Mouse (Mus musculus) brown adipose tissue, adult 24 weeks (tissue): Measurements from ENCODE around the gene Ppfia3. TPM values are rescaled to one million over a fixed set of nuclear protein-coding genes. Genes with fewer than 3 reads are reported as not detected.

Experiments used
- H3K27ac ChIP-seq: fragments of 200-500 bp; replicated peaks from 2 replicates; pipeline ENCODE4 v1.5.1; 2012; ENCODE audit warnings: low read depth, mild to moderate bottlenecking, low read length
- H3K4me1 ChIP-seq: fragments of 200-500 bp; 2 replicates; pipeline ENCODE4 v1.6.1; 2012; ENCODE audit warnings: low read length, mixed read lengths; ENCODE audit not compliant: control insufficient read depth, insufficient read depth, insufficient read length
- H3K4me3 ChIP-seq: fragments of 200-500 bp; 2 replicates; pipeline ENCODE4 v1.5.1; 2012; ENCODE audit warnings: low read depth, mild to moderate bottlenecking, low read length, moderate library complexity; ENCODE audit not compliant: insufficient read depth
- polyA plus RNA-seq: library from polyadenylated mRNA; stranded (reverse); fragments of >200 nt; gene quantifications from 2 replicates; pipeline ENCODE4 v1.2.4, GENCODE M21; 2012; ENCODE audit not compliant: missing spikeins, insufficient read depth, insufficient read length

The Ppfia3 gene
- not detected in 2 replicates for polyA plus RNA-seq

DNA sequence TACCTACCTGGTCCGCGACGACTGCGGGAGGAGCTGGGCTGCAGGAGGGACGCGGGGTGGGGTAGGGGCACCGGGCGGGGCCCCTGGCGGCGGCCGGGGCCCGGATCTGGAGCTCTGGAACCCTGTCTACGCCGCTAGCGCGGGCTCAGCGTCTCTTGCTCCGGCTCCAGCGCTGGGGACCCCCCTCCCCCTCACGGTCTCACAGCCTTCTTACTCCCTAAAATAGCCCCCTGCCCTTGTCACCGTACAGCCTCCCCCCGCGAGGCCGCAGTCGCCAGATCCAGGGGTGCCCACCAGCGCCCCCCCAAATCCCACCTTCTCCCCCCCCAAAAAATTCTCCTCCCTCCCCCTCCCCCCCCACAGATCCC is at the start of gene Ppfia3:
TSS of gene Ppfia3 (minus strand) at position 368 of the 368 bp plus-strand sequence.
- peaks cover 4% of the 10 kb centered on the region; the same call in 1 of the 2 replicates for H3K4me1 ChIP-seq
- peak within 1 kb of the TSS; percentile 85 for H3K4me3 ChIP-seq
- H3K27ac ChIP-seq, result no peak within 1 kb of the TSS

DNA sequence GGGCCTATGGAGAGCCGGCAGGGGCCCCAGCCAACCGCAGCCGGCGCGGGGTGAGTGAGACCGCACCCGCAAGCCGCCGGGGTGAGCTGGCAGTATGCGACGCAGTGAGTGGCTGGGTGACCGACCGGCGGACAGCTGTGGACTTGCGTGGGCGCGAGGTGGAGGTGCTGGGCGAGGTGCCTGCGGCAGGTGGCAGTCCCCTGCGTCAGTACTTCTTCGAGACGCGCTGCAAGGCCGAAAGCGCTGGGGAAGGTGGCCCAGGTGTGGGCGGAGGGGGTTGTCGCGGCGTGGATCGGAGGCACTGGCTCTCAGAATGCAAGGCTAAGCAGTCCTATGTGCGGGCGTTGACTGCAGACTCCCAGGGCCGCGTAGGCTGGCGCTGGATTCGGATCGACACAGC is 48.8 kb upstream of the Ppfia3 start:
- Histone ChIP-seq H3K27ac (no peak overlapping the region), H3K4me3 (no peak overlapping the region), H3K4me1 (peaks cover 3% of the 10 kb centered on the region; the same call in 1 of the 2 replicates)

- Histone ChIP-seq H3K4me3 (no peak overlapping the region), H3K27ac (no peak overlapping the region), H3K4me1 (peaks cover 3% of the 10 kb centered on the region; the same call in 1 of the 2 replicates)
Measured at GRCm38 (mm10) chr7:45414740-45415224, 48.0 kb upstream of the Ppfia3 start.

DNA sequence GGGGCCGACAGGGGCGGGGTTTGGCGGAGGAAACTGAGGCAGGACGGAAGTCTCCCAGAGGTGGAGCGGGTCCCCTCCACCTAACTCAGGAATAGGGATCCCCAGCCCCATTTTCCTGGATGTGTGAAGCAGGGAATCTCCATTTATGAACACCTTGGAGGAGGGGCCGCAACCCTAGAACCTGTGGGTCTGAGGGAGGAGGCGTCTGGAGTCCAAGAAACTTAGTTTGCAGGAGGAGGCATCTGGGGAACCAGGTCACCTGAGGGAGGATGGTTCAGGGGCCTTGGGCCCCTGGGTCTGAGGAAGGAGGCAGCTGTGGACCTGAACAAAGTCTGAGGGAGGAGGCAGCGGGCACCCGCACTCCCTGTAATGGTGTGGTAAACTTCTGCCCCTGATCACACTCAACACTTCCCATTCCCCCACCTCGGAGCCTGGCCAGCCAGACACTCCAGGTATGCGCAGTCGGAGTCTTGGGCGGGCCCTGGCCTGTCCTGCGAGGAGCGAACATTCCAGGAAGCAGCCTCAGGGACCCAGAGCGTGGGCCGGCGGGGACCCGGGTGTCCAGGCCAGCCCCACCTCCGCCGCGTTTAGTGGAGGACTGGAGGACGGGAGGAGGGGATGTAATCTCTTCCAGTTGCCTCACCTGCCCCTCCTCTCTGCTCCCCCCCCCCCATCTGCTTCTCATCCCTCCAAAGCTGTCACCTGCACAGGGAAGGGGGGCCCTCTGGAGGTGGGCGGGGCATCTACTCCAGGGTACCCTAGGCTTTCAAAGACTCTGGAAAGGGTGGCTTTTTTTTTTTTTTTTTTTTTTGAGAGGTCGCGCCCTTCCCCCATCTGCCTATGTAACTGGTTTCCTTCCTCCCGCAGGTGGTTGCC is 47.3 kb upstream of the Ppfia3 start:
- Histone ChIP-seq H3K4me1 (peaks cover 3% of the 10 kb centered on the region; the same call in 1 of the 2 replicates), H3K27ac (no peak overlapping the region), H3K4me3 (peak overlapping the region; percentile 35)

- Histone ChIP-seq H3K4me3 (peak within 1 kb of the TSS; percentile 39), H3K27ac (no peak within 1 kb of the TSS), H3K4me1 (peaks cover 3% of the 10 kb centered on the region; the same call in 1 of the 2 replicates)
Measured at GRCm38 (mm10) chr7:45413113-45413863, 46.5 kb upstream of the Ppfia3 start, which contains the start of gene Ntf5. TSS of gene Ntf5 (plus strand) at chr7:45413695.

- H3K27ac ChIP-seq, result no peak overlapping the region
- H3K4me1 ChIP-seq, result peaks cover 3% of the 10 kb centered on the region; the same call in 1 of the 2 replicates
- no peak overlapping the region for H3K4me3 ChIP-seq
Measured at GRCm38 (mm10) chr7:45412421-45412820, 45.6 kb upstream of the Ppfia3 start.

DNA sequence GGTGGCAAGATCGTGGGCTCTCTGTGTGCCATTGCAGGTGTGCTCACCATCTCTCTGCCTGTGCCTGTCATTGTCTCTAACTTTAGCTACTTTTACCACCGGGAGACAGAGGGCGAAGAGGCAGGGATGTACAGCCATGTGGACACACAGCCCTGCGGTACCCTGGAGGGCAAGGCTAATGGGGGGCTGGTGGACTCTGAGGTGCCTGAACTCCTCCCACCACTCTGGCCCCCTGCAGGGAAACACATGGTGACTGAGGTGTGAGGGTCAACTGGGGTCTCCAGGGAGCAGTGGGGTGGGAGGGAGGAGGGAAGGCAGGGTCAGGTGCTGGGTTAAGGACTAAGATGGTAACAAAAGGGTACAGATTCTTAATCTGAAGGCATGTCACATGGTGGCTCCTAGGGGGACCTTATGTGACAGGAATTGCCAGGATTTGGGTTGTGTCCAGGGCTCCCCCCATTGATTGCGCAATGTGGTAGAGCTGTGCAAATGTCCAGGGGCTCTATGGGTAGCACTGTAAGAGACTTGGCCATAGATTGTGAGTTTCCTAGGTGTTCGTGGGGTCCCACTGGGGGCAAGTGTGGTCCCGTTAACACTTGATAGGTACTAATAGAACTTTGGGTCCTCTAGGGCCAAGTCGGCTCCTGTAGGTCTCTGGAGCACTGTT is 42.8 kb upstream of the Ppfia3 start:
- peaks cover 3% of the 10 kb centered on the region; the same call in 1 of the 2 replicates for H3K4me1 ChIP-seq
- H3K4me3 ChIP-seq, result no peak overlapping the region
- H3K27ac ChIP-seq, result no peak overlapping the region

DNA sequence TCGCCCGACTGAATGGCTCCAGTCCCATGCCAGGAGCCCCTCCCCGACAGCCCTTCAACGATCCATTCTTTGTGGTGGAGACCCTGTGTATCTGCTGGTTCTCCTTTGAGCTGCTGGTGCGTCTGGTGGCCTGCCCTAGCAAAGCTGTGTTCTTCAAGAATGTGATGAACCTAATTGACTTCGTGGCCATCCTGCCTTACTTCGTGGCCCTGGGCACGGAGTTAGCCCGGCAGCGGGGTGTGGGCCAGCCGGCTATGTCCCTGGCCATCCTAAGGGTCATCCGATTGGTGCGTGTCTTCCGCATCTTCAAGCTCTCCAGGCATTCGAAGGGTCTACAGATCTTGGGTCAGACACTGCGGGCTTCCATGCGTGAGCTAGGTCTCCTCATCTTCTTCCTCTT is 42.1 kb upstream of the Ppfia3 start:
- no peak overlapping the region for H3K4me3 ChIP-seq
- no peak overlapping the region for H3K27ac ChIP-seq
- H3K4me1 ChIP-seq, result peaks cover under 1% of the 10 kb centered on the region; the same call in 1 of the 2 replicates

DNA sequence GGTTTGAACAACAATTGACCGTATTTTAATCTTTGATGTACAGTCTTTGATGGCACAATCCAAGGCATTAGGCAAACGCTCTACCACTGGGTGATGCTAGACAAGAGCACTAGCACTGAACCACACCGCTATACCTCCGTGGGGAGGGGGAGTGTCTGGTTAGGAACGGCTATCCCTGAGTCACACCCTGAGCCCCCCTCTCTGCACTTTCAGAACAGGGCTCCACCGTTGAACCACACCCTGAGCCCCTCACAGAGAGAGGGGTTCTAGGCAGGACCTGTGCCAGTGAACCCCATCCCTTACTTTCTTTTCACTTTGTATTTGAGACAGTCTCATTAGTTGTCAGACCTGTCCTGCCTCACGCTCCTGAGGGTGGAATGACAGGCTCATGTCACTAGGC is 41.5 kb upstream of the Ppfia3 start:
- no peak overlapping the region for H3K4me3 ChIP-seq
- H3K27ac ChIP-seq, result no peak overlapping the region
- H3K4me1 ChIP-seq, result no peaks in the 10 kb centered on the region; the same call in 1 of the 2 replicates

DNA sequence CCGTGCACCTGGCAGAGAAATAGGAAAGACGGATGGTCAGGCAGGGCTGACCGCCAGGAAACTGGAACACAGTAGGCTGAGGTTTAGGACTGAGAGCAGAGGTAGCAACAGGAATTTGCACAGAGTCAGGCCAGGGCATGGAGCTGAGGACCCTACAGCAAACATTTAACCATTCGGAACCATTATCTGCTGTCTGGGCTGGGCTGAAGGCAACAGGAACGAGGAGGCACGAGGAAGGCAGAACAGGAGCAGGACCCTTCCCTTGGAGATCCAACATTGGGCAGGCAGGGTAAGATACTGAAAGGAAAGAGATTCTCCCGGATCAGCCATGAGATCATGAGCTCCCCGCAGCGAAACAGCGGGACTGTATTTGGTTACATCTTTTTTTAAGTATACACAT is 41.0 kb upstream of the Ppfia3 start:
- no peak overlapping the region for H3K4me3 ChIP-seq
- no peaks in the 10 kb centered on the region; the same call in 1 of the 2 replicates for H3K4me1 ChIP-seq
- H3K27ac ChIP-seq, result no peak overlapping the region

DNA sequence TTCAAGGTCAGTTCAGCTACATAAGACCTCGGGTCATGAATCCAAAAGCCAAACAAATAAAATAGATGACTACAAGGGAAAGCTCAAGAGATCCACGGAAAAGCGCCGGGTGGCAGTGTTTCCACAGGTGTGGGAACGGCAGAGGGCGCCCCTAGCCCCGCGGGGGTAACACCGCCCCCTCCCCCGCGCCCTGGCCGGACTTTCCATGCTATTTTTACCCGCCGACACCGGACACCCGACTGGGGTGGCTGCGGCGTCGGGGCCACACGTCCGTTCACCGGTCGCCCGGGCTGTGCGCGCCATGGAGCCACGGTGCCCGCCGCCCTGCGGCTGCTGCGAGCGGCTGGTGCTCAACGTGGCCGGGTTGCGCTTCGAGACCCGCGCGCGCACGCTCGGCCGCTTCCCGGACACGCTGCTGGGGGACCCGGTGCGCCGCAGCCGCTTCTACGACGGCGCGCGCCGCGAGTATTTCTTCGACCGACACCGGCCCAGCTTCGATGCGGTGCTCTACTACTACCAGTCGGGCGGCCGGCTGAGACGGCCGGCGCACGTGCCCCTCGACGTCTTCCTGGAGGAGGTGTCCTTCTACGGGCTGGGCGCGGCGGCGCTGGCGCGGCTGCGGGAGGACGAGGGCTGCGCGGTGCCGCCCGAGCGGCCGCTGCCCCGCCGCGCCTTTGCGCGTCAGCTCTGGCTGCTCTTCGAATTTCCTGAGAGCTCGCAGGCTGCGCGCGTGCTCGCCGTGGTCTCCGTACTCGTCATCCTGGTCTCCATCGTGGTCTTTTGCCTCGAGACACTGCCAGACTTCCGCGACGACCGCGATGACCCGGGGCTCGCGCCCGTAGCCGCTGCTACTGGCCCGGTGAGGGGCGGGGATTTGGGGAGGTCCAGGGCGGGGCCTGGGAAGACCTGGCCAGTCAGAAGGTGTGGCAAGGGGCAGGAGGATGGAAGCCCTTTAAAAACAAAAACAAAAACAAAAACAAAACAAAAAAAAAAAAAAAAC is 39.6 kb upstream of the Ppfia3 start:
- no peak overlapping the region for H3K27ac ChIP-seq
- H3K4me3 ChIP-seq, result peak overlapping the region; percentile 68
- H3K4me1 ChIP-seq, result no peaks in the 10 kb centered on the region; the same call in 1 of the 2 replicates

GRCm38 (mm10) chr7:45405091-45406075 is 38.6 kb upstream of the Ppfia3 start, which contains the start of gene Kcna7:
TSS of gene Kcna7 (plus strand) at chr7:45405653.
- Histone ChIP-seq H3K4me3 (peak within 1 kb of the TSS; percentile 68), H3K27ac (no peak within 1 kb of the TSS), H3K4me1 (no peaks in the 10 kb centered on the region; the same call in 1 of the 2 replicates)
